Mouse (Mus musculus) lung, adult 2 months (tissue): ENCODE results near the gene Inppl1.

Experiments used
- CTCF ChIP-seq: fragments of 200-500 bp; IDR thresholded peaks from 2 replicates; pipeline ENCODE4 v1.5.1; 2011; ENCODE audit warnings: mild to moderate bottlenecking, low read length, control low read depth; ENCODE audit not compliant: insufficient read depth
- POLR2A ChIP-seq: fragments of 200-500 bp; IDR thresholded peaks from 2 replicates; pipeline ENCODE4 v1.6.1; 2011; ENCODE audit warnings: low read depth, mild to moderate bottlenecking, control low read depth, low read length, borderline replicate concordance; ENCODE audit errors: extremely low read depth

DNA sequence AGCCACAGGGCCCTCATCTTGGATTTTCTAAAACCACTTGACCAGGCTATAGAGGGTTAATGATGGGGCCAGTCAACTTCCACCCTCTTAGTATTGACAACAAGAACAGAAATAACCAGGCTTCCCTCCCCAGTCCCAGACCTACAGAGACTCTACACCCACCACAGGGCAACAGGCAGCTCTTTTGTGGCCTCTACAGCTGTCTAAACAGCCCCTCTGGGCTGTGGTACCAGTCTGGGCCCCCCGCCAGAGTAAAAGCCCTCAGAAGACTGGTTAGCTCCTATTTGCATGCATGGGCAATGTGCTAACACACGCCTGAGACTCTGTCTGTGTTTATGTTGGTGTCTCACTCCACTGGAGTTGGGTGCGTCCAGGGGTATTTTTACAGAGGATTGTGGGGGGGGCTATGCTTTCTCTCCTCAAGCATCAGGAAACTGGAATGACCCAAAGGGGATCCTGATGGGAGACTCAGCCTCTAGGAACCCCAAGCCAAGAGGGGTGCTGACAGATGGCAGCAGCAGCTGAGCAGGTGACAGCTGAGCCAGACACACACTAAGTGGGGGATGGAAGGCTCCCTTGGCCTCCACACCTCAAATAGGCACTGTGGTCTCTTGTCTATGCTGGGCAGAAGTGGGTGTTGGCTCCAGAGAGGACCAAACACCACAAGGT lies 4.0 kb downstream of the Inppl1 start:
- no peak for TF ChIP-seq CTCF
- no peak for TF ChIP-seq POLR2A
